Mouse (Mus musculus) lung, adult 2 months (tissue): ENCODE measurements around the gene Gbp4. TPM values are rescaled to one million over a fixed set of nuclear protein-coding genes. Genes with fewer than 3 reads are reported as not detected.
"Not testable (repeated sequence)": the region's sequence is repeated elsewhere in the genome, so short reads cannot be mapped to it uniquely, and the experiment has no call there.

Experiments
- DNase-seq: peaks from one replicate; pipeline ENCODE4 v3.0.0; 2022
- H3K4me1 ChIP-seq: fragments of 200-500 bp; 2 replicates; pipeline ENCODE4 v1.6.1; 2011; ENCODE audit warnings: low read length; ENCODE audit not compliant: control insufficient read depth, insufficient read depth
- H3K4me3 ChIP-seq: fragments of 200-500 bp; replicated peaks from 2 replicates; pipeline ENCODE3; 2011; ENCODE audit warnings: low read depth, mild to moderate bottlenecking, control low read depth, low read length; ENCODE audit errors: extremely low read depth
- CTCF ChIP-seq: fragments of 200-500 bp; IDR thresholded peaks from 2 replicates; pipeline ENCODE4 v1.5.1; 2011; ENCODE audit warnings: mild to moderate bottlenecking, low read length, control low read depth; ENCODE audit not compliant: insufficient read depth
- POLR2A ChIP-seq: fragments of 200-500 bp; IDR thresholded peaks from 2 replicates; pipeline ENCODE4 v1.6.1; 2011; ENCODE audit warnings: low read depth, mild to moderate bottlenecking, control low read depth, low read length, borderline replicate concordance; ENCODE audit errors: extremely low read depth
- WGBS: fragments of 180-500 bp; shearing (Covaris S2); methylation state at CpG from one replicate; pipeline ENCODE4 v1.1.7; 2018; 5-methylcytosine and 5-hydroxymethylcytosine counted together
- polyA plus RNA-seq: library from polyadenylated mRNA; depleted of rRNA; stranded (reverse); fragments of >200 nt; gene quantifications from 2 replicates; pipeline ENCODE4 v1.2.3, GENCODE M21; 2012; rRNA removed

Gene Gbp4
- polyA plus RNA-seq, result 18.0 and 18.3 TPM in 2 replicates

DNA sequence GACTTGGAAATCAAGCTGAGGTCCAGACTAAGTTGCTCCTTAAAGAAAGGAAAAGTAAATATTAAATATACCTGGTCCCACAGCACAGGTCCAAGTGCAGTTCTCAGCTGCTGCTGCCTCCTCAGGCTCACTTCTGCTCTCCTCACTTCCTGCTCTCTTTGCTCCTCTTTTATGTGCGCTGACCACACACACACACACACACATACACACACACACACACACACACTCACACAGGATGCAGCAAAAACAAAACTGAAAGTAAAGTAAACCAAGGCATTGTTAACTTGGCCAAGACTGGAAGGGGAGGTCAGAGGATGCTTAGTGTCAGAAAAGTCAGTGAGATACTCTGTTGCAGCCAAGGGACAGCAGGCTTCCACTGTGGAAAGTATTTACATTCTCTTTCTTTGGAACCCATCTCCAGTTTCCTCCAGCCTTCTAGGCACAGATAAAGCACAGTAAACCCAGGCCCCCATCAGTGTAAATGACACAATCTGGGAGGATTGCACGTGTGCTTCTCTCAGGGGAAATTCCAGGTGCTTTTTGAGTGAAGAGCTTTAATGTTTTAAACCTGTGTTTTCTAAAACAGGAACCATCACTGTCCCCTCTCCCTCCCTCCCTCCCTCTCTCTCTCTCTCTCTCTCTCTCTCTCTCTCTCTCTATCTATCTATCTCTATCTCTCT, at the start of gene Gbp4, which contains the start of the genes Gbp9 and Gbp8:
Gene Gbp4 (minus strand): TSS at position 178 of the 680 bp plus-strand sequence.
Gene Gbp9 (minus strand): TSS at position 131 of the 680 bp plus-strand sequence.
Gene Gbp8 (minus strand): TSS at position 132 of the 680 bp plus-strand sequence.
- not testable (repeated sequence) for DNase-seq, H3K4me1 ChIP-seq
- TF ChIP-seq POLR2A, result peak; percentile 28; the same call in 1 of the 2 replicates
- WGBS, result 10% methylated on average over 2 of the region's 2 CpGs
- peak within 1 kb of the TSS; percentile 44 for H3K4me3 ChIP-seq

DNA sequence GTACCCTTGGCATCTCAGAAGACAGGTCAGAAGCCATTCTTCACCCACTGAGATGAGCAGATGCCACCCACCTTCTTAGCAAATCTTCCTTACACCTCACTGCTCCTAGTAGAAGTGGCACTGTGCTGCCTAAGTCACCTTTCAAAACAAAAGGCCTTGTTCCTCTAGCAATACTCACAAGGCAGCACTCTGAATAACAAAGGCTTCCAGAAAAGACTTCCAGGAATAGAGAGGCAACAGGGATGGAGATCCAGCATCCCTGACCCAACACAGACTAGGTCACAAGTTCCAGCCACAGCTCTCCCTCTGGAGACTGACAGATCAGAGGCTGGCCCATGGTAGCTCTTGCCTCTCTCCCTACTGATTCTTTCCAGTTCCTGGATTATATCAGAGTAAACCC, 42.1 kb upstream of the Gbp4 start:
- DNase-seq, result no peak
- no peak for TF ChIP-seq POLR2A
- Histone ChIP-seq H3K4me3 (no peak overlapping the region), H3K4me1 (no peaks in the 10 kb centered on the region)

DNA sequence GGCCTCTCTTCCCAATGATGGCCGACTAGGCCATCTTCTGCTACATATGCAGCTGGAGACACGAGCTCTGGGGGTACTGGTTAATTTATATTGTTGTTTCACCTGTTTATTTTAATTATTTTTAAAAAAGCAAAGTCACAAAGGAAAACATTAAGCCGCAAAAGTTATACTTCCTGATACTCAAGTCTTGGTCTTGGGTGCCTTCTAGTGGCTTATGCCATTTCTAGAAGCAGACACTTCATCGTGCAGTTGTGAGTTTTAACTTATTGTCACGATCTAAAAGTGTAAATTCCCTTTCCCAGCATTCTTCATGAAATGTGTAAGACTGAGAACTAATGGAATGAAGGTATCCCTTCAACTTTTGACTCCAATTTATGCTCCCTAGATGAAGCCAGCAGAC, 17.2 kb upstream of the Gbp4 start:
- Histone ChIP-seq H3K4me1 (no peaks in the 10 kb centered on the region), H3K4me3 (no peak overlapping the region)
- no peak for DNase-seq
- 77% methylated on average over 5 of the region's 5 CpGs for WGBS
- TF ChIP-seq POLR2A (no peak), CTCF (0 out of 2 replicates have a peak, but pooled peaks have one; percentile 1)

DNA sequence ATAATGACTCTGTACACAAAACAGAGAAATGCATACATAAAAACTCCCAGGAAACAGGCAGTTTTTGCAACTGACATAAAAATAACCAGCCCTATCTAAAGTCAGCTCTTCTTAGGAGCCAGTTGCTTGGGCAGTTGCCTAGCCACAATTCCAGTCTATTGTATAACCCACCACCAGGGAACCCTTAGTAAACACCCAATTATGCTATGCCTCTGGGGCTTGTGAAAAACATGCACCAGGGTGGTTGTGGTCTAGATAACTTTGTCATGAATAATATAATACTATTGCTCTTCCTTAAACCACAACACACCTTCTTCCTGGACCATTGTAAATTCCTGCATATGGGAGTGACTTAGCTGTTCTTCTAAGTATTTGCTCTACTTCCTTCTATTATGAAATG, 14.7 kb upstream of the Gbp4 start:
- DNase-seq, result no peak
- Histone ChIP-seq H3K4me1 (no peaks in the 10 kb centered on the region), H3K4me3 (no peak overlapping the region)
- no peak for TF ChIP-seq CTCF
- no peak for TF ChIP-seq POLR2A

DNA sequence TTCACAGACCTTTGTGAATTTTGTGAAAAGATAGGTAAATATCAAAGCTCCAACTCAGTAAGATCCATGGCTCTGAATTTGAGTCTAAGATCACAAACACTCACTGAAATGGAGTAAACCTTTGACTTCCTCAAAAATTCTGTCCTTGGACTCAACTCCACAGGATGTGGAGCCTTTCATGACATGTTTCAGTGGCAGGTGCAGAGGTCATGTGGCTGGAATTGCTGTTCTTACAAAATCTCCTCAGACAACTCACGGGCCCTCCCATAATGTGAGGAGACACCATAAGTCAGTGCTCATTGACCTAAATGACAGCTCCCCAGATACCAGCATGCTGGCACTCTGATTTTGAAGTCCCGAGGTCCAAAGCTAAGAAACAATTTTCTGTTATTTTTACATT, 8.7 kb upstream of the Gbp4 start:
- WGBS, result 56% methylated on average over 2 of the region's 2 CpGs
- H3K4me3 ChIP-seq, H3K4me1 ChIP-seq, DNase-seq: not testable (repeated sequence)

DNA sequence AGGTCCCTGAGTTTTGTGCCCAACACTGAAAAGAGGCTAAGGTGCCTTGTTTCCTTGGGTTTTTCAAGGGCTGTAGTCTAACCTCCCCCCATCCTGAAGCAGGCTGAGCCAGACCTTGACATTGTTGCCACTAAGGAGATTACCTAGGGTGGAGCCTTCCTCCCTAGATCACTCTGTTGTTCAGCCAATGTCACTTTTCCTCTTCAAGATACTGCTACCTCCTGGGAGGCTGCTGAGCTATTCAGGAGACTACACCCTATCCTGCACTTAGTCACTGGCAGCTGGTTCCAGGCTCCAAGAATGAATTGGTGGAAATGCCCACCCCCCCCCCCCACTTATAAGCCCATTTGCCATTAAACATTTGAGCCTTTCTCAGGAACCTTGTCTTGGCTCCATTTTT, 7.1 kb upstream of the Gbp4 start:
- TF ChIP-seq POLR2A (no peak), CTCF (no peak)
- no peak for DNase-seq
- H3K4me1 ChIP-seq, result peaks cover 9% of the 10 kb centered on the region; the same call in 1 of the 2 replicates
- H3K4me3 ChIP-seq, result no peak overlapping the region

DNA sequence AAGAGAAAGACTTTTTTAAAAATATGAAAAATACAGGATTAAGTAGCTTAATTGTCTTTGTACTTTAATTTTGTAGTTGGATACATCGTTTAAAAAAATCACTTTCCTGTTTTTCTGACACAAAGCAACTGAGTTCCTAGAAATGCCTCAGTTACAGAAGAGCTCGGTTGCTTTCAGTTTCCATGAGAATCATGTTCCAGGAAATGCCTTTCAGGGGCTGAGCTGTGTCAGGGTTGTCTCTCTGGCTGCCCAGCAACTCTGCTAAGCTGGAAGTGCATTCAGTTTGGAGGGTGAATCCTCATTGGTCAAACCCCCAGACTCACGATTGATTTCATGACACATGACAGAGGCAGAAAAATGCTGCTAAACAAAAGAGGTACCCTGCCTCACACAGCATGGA, 6.3 kb upstream of the Gbp4 start:
- H3K4me3 ChIP-seq, DNase-seq, H3K4me1 ChIP-seq: not testable (repeated sequence)
- WGBS, result 21% methylated on average over 3 of the region's 3 CpGs

DNA sequence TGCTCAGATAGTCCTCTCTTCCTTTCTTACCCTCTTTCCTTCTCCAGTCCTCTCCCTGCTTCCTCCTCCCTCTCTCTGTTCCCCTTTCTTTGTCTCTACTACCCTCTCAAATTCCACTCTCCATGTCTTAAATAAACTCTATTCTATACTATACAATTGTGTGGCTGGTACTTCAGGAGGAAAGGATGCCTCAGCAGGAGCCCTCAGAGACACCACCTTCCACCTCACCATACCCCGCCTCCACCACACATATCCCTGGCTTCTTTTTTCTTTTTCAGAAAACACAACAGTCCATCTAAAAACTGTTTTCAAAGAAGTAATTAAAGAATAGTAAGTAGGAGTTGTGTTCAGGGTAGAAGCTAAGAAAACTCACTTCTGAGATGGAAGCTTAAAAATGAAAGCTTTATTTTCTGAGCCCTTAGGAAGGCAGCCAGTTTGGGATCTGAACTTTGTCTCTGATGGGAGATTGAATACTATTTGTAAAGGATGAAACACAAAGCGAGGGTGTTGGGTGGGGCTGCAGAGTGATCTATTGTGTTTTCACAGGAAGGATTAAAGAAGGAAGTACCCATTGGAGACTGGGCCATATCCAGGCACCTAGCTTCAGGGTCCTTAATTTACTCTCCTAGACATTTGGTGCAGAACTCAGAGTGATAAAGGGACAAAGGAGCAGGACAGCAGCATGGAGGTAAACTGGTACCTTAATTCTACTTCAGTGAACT, 864 bp upstream of the Gbp4 start:
- WGBS, result 53% methylated on average over 2 of the region's 2 CpGs
- not testable (repeated sequence) for DNase-seq, H3K4me1 ChIP-seq, H3K4me3 ChIP-seq

DNA sequence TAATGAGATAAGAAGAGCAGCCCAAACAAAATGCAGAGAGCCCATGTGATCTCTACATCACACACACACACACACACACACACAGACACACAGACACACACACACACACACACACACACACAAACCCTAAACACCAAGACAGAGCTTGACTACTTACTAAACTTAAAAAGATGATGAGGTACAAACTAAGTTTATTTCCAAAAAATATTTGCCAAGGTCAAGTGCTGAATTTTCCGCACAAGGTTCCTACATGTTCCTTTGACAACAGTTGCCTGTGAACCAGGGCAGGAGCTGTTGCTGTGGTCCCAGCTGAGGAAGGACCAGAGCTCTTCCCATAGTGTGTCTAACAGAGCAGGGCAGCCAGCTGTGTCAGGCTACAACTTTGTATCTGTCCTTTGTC, 480 bp downstream of the Gbp4 start:
- WGBS, result 44% methylated on average over 1 of the region's 1 CpGs
- no peak for TF ChIP-seq CTCF
- Histone ChIP-seq H3K4me1 (peaks cover 2% of the 10 kb centered on the region; the same call in 1 of the 2 replicates), H3K4me3 (peak overlapping the region; percentile 44)
- no peak for DNase-seq

DNA sequence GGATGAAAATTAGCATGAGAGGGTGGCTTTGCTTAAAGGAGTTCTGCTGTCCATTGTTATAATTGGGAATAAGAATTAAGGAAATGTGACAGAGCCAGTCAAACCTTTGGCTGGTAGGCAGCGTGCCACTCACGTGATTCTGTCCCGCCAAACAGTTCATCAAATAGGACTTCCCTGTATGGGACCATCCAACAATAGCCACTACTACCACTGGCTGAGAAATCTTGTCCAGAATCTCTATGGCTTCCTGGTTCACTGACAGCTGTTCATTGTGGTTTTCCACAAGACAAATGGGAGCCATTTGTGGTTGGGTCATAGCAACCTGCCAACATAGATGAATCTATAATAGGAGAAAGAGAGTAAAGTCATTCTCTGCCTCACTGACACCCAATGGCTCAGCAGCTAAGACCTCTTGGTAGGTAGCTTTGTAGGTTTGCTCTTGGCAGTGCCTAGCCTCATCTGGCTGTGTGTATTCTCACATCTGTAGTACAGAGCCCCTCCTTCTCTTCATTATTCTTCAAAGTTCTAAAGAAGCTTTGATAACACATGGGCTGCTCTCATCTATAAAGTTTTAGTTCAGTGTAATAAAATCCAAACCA, 2.6 kb downstream of the Gbp4 start:
- H3K4me3 ChIP-seq, DNase-seq, H3K4me1 ChIP-seq: not testable (repeated sequence)
- 72% methylated on average over 3 of the region's 3 CpGs for WGBS

DNA sequence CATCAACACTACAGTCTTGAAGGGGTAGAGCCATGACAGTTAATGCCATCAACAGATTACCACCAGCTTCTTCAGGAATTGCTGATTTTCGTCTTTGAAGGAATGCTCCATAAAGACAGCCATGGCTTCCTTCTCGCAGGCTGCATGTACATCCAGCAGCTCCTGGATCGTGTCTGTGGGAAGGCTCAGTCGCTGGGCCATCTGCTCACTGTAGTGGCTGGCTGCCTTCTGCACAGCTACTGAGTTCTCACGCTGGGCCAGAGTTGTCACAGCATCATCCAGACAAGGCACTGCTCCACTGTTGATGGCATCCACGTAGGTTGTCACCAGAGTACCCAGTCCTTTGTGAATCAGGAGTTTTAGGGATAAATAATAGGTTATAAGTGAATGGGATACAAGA, 17.7 kb downstream of the Gbp4 start:
- 82% methylated on average over 6 of the region's 6 CpGs for WGBS
- not testable (repeated sequence) for DNase-seq, H3K4me3 ChIP-seq, H3K4me1 ChIP-seq
